Mouse (Mus musculus): ENCODE data around the gene Fbxl17.

The Fbxl17 gene

GRCm38 (mm10) chr17:63209151-63209550, 290.7 kb downstream of the Fbxl17 start:
- no peak for DNase-seq (ENCODE audit: low spot score)

- DNase-seq (ENCODE audit: low spot score), result no peak
Measured at GRCm38 (mm10) chr17:63208346-63208745, 291.5 kb downstream of the Fbxl17 start.

GRCm38 (mm10) chr17:63207714-63208113, 292.1 kb downstream of the Fbxl17 start:
- DNase-seq (ENCODE audit: low spot score), result no peak

GRCm38 (mm10) chr17:63205316-63205715, 294.5 kb downstream of the Fbxl17 start:
- no peak for DNase-seq (ENCODE audit: low spot score)

- no peak for DNase-seq (ENCODE audit: low spot score)
Measured at GRCm38 (mm10) chr17:63203582-63204190, 296.1 kb downstream of the Fbxl17 start.

GRCm38 (mm10) chr17:63198703-63199102, 301.1 kb downstream of the Fbxl17 start:
- DNase-seq (ENCODE audit: low spot score), result no peak

- no peak for DNase-seq (ENCODE audit: low spot score)
Measured at GRCm38 (mm10) chr17:63195496-63195895, 304.3 kb downstream of the Fbxl17 start.

GRCm38 (mm10) chr17:63193196-63193595, 306.6 kb downstream of the Fbxl17 start:
- no peak for DNase-seq (ENCODE audit: low spot score)

- no peak for DNase-seq (ENCODE audit: low spot score)
Measured at GRCm38 (mm10) chr17:63191345-63191744, 308.5 kb downstream of the Fbxl17 start.

- DNase-seq (ENCODE audit: low spot score), result no peak
Measured at GRCm38 (mm10) chr17:63189274-63189673, 310.5 kb downstream of the Fbxl17 start.

GRCm38 (mm10) chr17:63185531-63185930, 314.3 kb downstream of the Fbxl17 start:
- DNase-seq (ENCODE audit: low spot score), result no peak

- DNase-seq (ENCODE audit: low spot score), result no peak
Measured at GRCm38 (mm10) chr17:63184844-63185504, 314.8 kb downstream of the Fbxl17 start.

GRCm38 (mm10) chr17:63183431-63183830, 316.4 kb downstream of the Fbxl17 start:
- no peak for DNase-seq (ENCODE audit: low spot score)

GRCm38 (mm10) chr17:63181661-63182060, 318.2 kb downstream of the Fbxl17 start:
- DNase-seq (ENCODE audit: low spot score), result no peak

- DNase-seq (ENCODE audit: low spot score), result no peak
Measured at GRCm38 (mm10) chr17:63180042-63180441, 319.8 kb downstream of the Fbxl17 start.

GRCm38 (mm10) chr17:63178331-63178730, 321.5 kb downstream of the Fbxl17 start:
- no peak for DNase-seq (ENCODE audit: low spot score)

GRCm38 (mm10) chr17:63176411-63176810, 323.4 kb downstream of the Fbxl17 start:
- DNase-seq (ENCODE audit: low spot score), result no peak

- no peak for DNase-seq (ENCODE audit: low spot score)
Measured at GRCm38 (mm10) chr17:63172697-63173096, 327.1 kb downstream of the Fbxl17 start.

- DNase-seq (ENCODE audit: low spot score), result no peak
Measured at GRCm38 (mm10) chr17:63171890-63172491, 327.8 kb downstream of the Fbxl17 start.

- no peak for DNase-seq (ENCODE audit: low spot score)
Measured at GRCm38 (mm10) chr17:63171264-63171663, 328.6 kb downstream of the Fbxl17 start.

GRCm38 (mm10) chr17:63168019-63168788, 331.6 kb downstream of the Fbxl17 start:
- no peak for DNase-seq (ENCODE audit: low spot score)

- DNase-seq (ENCODE audit: low spot score), result no peak
Measured at GRCm38 (mm10) chr17:63167248-63167647, 332.6 kb downstream of the Fbxl17 start.

- DNase-seq (ENCODE audit: low spot score), result no peak
Measured at GRCm38 (mm10) chr17:63166692-63167091, 333.1 kb downstream of the Fbxl17 start.

All from spleen, adult 12 weeks (tissue).